Mouse (Mus musculus): ENCODE measurements around the gene Pmp22. TPM values are rescaled to one million over a fixed set of nuclear protein-coding genes. Genes with fewer than 3 reads are reported as not detected.

Pmp22 gene
- total and polyA plus RNA-seq, 3 experiments = not detected

DNA sequence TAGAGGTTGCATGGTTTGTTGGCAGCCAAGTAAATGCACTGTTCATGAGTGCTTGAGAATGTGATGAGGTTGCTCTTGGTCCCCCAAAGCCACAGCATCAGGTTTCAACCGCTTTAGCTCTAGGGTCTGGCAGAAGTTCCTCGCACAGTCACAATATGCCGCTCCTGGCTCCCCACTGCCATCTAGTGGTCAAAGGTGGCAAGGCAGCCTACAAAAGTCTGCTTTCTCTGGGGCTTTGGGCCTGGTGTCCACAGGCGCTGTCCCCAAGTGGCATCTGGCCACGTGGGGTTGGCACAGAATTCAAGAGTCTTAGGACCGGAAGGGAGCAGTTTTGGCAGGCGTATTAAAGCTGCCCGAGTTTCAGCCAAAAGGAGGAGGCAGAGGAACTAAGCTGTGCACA, 6.8 kb downstream of the Pmp22 start:
- TF ChIP-seq ZKSCAN1 (IDR thresholded peaks at IDR 0.05; ENCODE audit: low read depth, low read length) (no peak), SMC3 (IDR thresholded peaks at IDR 0.05; ENCODE audit: low read depth, low read length) (peak; percentile 96), RAD21 (IDR thresholded peaks at IDR 0.05; ENCODE audit: low read depth, low read length) (peak; percentile 95), CTCF (IDR thresholded peaks at IDR 0.05 in 2 of 3, conservative IDR thresholded peaks at IDR 0.05 in 1 of 3; ENCODE audit: control insufficient read depth in 1 of 3, insufficient read depth in 1 of 3, low read depth in 2 of 3, low read length in 3 of 3, poor library complexity in 1 of 3, severe bottlenecking in 1 of 3) (peak; percentile 97 to 98 (median 98)), ZC3H11A (IDR thresholded peaks at IDR 0.05; ENCODE audit: low read depth, low read length) (peak; percentile 84)
- Histone ChIP-seq H3K9me3 (replicated peaks; ENCODE audit: insufficient read depth, low read length) (no peaks in the 10 kb centered on the region), H3K27me3 (ENCODE audit: control insufficient read depth in 1 of 2, insufficient read depth in 2 of 2, low read length in 2 of 2) (no peaks in the 10 kb centered on the region), H3K4me1 (ENCODE audit: control insufficient read depth in 1 of 2, insufficient read depth in 2 of 2, low read length in 2 of 2) (no peaks in the 10 kb centered on the region), H3K27ac (ENCODE audit: control insufficient read depth, low read depth, low read length) (no peak overlapping the region), H3K4me3 (ENCODE audit: control insufficient read depth in 1 of 2, insufficient read depth in 1 of 2, low read depth in 2 of 2, low read length in 2 of 2) (no peak overlapping the region), H3K9ac (ENCODE audit: control insufficient read depth, low read depth, low read length, poor library complexity, severe bottlenecking) (no peak overlapping the region), H3K36me3 (ENCODE audit: control insufficient read depth in 1 of 2, insufficient read depth in 2 of 2, low read length in 2 of 2) (no peaks in the 10 kb centered on the region), H3K79me2 (ENCODE audit: control insufficient read depth, insufficient read depth, low read length, poor library complexity) (no peaks in the 10 kb centered on the region)
- peak; percentile 63 for DNase-seq (ENCODE audit: low read depth, low spot score)

DNA sequence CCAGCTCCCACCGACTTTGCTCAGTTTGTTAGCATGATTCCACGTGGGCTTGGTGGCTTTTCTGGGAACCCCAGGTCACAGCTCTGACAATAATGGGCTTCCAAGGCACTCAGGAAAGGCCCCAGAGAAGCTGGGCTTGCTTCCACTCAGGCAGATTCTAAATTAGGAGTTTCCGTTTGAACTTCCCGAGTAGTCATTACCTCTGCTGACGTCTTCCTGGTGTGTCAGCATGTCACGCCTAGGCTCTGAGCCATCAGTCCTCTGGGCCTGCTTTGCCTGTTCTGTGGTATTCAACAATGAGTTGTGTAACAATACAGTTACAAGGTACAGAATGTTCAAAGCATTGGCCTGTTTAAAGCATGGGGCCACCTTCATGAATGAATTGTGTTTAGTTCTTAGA, 7.4 kb downstream of the Pmp22 start:
- Histone ChIP-seq H3K27ac (ENCODE audit: control insufficient read depth, low read depth, low read length) (no peak overlapping the region), H3K27me3 (ENCODE audit: control insufficient read depth in 1 of 2, insufficient read depth in 2 of 2, low read length in 2 of 2) (no peaks in the 10 kb centered on the region), H3K4me3 (ENCODE audit: control insufficient read depth in 1 of 2, insufficient read depth in 1 of 2, low read depth in 2 of 2, low read length in 2 of 2) (no peak overlapping the region), H3K9ac (ENCODE audit: control insufficient read depth, low read depth, low read length, poor library complexity, severe bottlenecking) (no peak overlapping the region), H3K9me3 (replicated peaks; ENCODE audit: insufficient read depth, low read length) (no peaks in the 10 kb centered on the region), H3K36me3 (ENCODE audit: control insufficient read depth in 1 of 2, insufficient read depth in 2 of 2, low read length in 2 of 2) (no peaks in the 10 kb centered on the region), H3K4me1 (ENCODE audit: control insufficient read depth in 1 of 2, insufficient read depth in 2 of 2, low read length in 2 of 2) (no peaks in the 10 kb centered on the region), H3K79me2 (ENCODE audit: control insufficient read depth, insufficient read depth, low read length, poor library complexity) (no peaks in the 10 kb centered on the region)
- TF ChIP-seq POLR2AphosphoS5 (IDR thresholded peaks at IDR 0.05; ENCODE audit: borderline replicate concordance, low read depth, low read length) (no peak), POLR2AphosphoS2 (IDR thresholded peaks at IDR 0.05; ENCODE audit: low read length) (no peak), ELF1 (IDR thresholded peaks at IDR 0.05; ENCODE audit: low read depth, low read length) (no peak), ETS1 (IDR thresholded peaks at IDR 0.05; ENCODE audit: low read depth, low read length) (no peak), ZC3H11A (IDR thresholded peaks at IDR 0.05; ENCODE audit: low read depth, low read length) (no peak), HCFC1 (IDR thresholded peaks at IDR 0.05; ENCODE audit: low read depth, low read length) (no peak), MAX (IDR thresholded peaks at IDR 0.05; ENCODE audit: low read length) (no peak), RAD21 (IDR thresholded peaks at IDR 0.05; ENCODE audit: low read depth, low read length) (no peak), RCOR1 (IDR thresholded peaks at IDR 0.05; ENCODE audit: low read depth, low read length) (no peak)
- DNase-seq (ENCODE audit: low read depth, low spot score) = no peak

DNA sequence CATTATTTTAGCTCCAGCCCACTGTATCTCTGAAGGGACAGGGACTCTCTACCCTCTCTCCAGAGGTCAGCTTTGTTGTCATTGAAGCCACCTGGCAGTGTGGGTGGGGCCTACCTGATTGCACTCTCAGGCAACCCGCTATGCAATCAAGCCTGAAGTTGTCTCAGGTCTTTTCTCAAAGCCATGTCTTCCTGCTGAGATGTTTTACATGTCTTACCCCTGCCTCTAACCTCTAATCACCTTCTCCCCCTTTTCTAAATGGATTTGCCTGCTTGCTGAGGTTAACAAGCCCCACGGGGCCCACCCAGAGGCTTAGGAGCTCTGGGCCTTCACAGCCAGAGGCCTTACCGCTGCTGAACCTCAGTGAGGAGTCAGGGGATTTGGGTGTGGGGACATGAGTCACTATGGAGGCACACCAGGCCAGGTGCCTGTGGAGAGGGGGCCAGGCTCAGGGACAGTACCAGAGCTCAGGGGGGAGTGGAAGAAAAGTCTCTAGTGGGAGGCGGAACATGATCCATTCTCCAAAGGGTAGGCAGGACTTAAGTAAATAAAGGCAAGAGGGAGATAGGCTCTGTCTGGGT, 8.1 kb downstream of the Pmp22 start:
- no peaks in the 10 kb centered on the region for H3K4me1 ChIP-seq (ENCODE audit: control insufficient read depth in 1 of 2, insufficient read depth in 2 of 2, low read length in 2 of 2)
- H3K79me2 ChIP-seq (ENCODE audit: control insufficient read depth, insufficient read depth, low read length, poor library complexity) = no peaks in the 10 kb centered on the region
- H3K9ac ChIP-seq (ENCODE audit: control insufficient read depth, low read depth, low read length, poor library complexity, severe bottlenecking) = no peak overlapping the region
- no peaks in the 10 kb centered on the region for H3K27me3 ChIP-seq (ENCODE audit: control insufficient read depth in 1 of 2, insufficient read depth in 2 of 2, low read length in 2 of 2)
- H3K9me3 ChIP-seq (replicated peaks; ENCODE audit: insufficient read depth, low read length) = no peaks in the 10 kb centered on the region
- DNase-seq (ENCODE audit: low read depth, low spot score) = no peak
- H3K36me3 ChIP-seq (ENCODE audit: control insufficient read depth in 1 of 2, insufficient read depth in 2 of 2, low read length in 2 of 2) = no peaks in the 10 kb centered on the region
- no peak overlapping the region for H3K4me3 ChIP-seq (ENCODE audit: control insufficient read depth in 1 of 2, insufficient read depth in 1 of 2, low read depth in 2 of 2, low read length in 2 of 2)
- no peak for TF ChIP-seq GATA1 (IDR thresholded peaks at IDR 0.05; ENCODE audit: low read depth, low read length)
- no peak for TF ChIP-seq NRF1 (IDR thresholded peaks at IDR 0.05; ENCODE audit: insufficient read depth, low read depth, low read length, poor library complexity, severe bottlenecking)
- no peak for TF ChIP-seq EP300 (IDR thresholded peaks at IDR 0.05; ENCODE audit: low read depth in 1 of 2, low read length in 2 of 2)
- TF ChIP-seq POLR2AphosphoS5 (IDR thresholded peaks at IDR 0.05; ENCODE audit: borderline replicate concordance, low read depth, low read length) = no peak
- TF ChIP-seq TCF12 (IDR thresholded peaks at IDR 0.05; ENCODE audit: low read depth, low read length) = no peak
- no peak for TF ChIP-seq UBTF (IDR thresholded peaks at IDR 0.05; ENCODE audit: borderline replicate concordance, insufficient read depth, low read depth, low read length)
- no peak for TF ChIP-seq USF1 (IDR thresholded peaks at IDR 0.05; ENCODE audit: low read depth, low read length)
- no peak for TF ChIP-seq SIN3A (IDR thresholded peaks at IDR 0.05; ENCODE audit: low read length)
- no peak for TF ChIP-seq SMC3 (IDR thresholded peaks at IDR 0.05; ENCODE audit: low read depth, low read length)
- TF ChIP-seq CHD1 (IDR thresholded peaks at IDR 0.05; ENCODE audit: low read depth, low read length) = no peak
- no peak for TF ChIP-seq ZKSCAN1 (IDR thresholded peaks at IDR 0.05; ENCODE audit: low read depth, low read length)
- H3K27ac ChIP-seq (ENCODE audit: control insufficient read depth, low read depth, low read length) = no peak overlapping the region
